Mouse (Mus musculus) midbrain, postnatal 0 days (tissue): ENCODE data around the gene Lrch1. TPM values are rescaled to one million over a fixed set of nuclear protein-coding genes. Genes with fewer than 3 reads are reported as not detected.

Experiments used
- ATAC-seq: fragments of 200-750 bp; cut with Nextera tagmentation; 2 replicates; pipeline ENCODE4 v1.8.0; 2017; ENCODE audit warnings: moderate number of reproducible peaks, mild to moderate bottlenecking, moderate TSS enrichment, moderate library complexity; ENCODE audit not compliant: low FRiP score
- DNase-seq: peaks from one replicate; pipeline ENCODE4 v3.0.0-alpha.2; 2015; ENCODE audit warnings: low spot score
- H3K27ac ChIP-seq: fragments of 300-500 bp; sonication (generic); 2 replicates; pipeline ENCODE4 v1.5.1; 2014; ENCODE audit warnings: low read depth, mild to moderate bottlenecking, low read length, mixed read lengths
- H3K27me3 ChIP-seq: fragments of 300-500 bp; sonication (generic); 2 replicates; pipeline ENCODE4 v1.6.1; 2014; ENCODE audit warnings: low read length, control low read depth, mixed read lengths; ENCODE audit not compliant: insufficient read depth
- H3K36me3 ChIP-seq: fragments of 300-500 bp; sonication (generic); 2 replicates; pipeline ENCODE4 v1.6.1; 2014; ENCODE audit warnings: low read length, control low read depth, mixed read lengths; ENCODE audit not compliant: insufficient read depth
- H3K4me1 ChIP-seq: fragments of 300-500 bp; sonication (generic); 2 replicates; pipeline ENCODE4 v1.6.1; 2014; ENCODE audit warnings: mild to moderate bottlenecking, control low read depth, antibody characterized with exemption, low read length, mixed read lengths; ENCODE audit not compliant: insufficient read depth
- H3K4me2 ChIP-seq: fragments of 300-500 bp; sonication (generic); 2 replicates; pipeline ENCODE4 v1.6.1; 2014; ENCODE audit warnings: low read depth, mild to moderate bottlenecking, low read length, mixed read lengths; ENCODE audit not compliant: poor library complexity, severe bottlenecking
- H3K4me3 ChIP-seq: fragments of 300-500 bp; sonication (generic); 2 replicates; pipeline ENCODE4 v1.5.1; 2014; ENCODE audit warnings: low read depth, mild to moderate bottlenecking, low read length, moderate library complexity
- H3K9ac ChIP-seq: fragments of 300-500 bp; sonication (generic); replicated peaks from 2 replicates; pipeline ENCODE4 v1.6.1; 2014; ENCODE audit warnings: mild to moderate bottlenecking, low read length, moderate library complexity, mixed read lengths; ENCODE audit not compliant: poor library complexity, severe bottlenecking
- H3K9me3 ChIP-seq: fragments of 300-500 bp; sonication (generic); 2 replicates; pipeline ENCODE4 v1.6.1; 2016; ENCODE audit warnings: low read length, control low read depth
- CTCF ChIP-seq: IDR thresholded peaks from 2 replicates; pipeline ENCODE4 v1.5.1; 2016; ENCODE audit warnings: antibody characterized with exemption, mild to moderate bottlenecking
- WGBS: fragments of 180-500 bp; shearing (Covaris S2); extraction: QIAGEN DNeasy Blood & Tissue Kit; methylation state at CpG from one replicate; pipeline ENCODE4 v1.1.7; 2014; 5-methylcytosine and 5-hydroxymethylcytosine counted together
- polyA plus RNA-seq: library from polyadenylated mRNA; unstranded; fragments of >200 nt; fragmentation: Nextera tagmentation; extraction: Ambion mirVana; gene quantifications from 2 replicates; pipeline ENCODE4 v1.2.1, GENCODE M21; 2015
- total RNA-seq: library from RNA; depleted of rRNA; stranded (reverse); fragments of >200 nt; gene quantifications from 2 replicates; pipeline ENCODE4 v1.2.3, GENCODE M21; 2014

The Lrch1 gene
- total and polyA plus RNA-seq, 2 experiments from 2014 or later: 15.7 to 21.7 TPM

- WGBS: 84% methylated on average over 4 of the region's 4 CpGs
- Histone ChIP-seq H3K27me3 (no peaks in the 10 kb centered on the region), H3K27ac (no peak overlapping the region), H3K9ac (no peak overlapping the region), H3K4me2 (no peak overlapping the region), H3K4me3 (no peak overlapping the region), H3K36me3 (no peaks in the 10 kb centered on the region), H3K4me1 (no peaks in the 10 kb centered on the region; the same call in 1 of the 2 replicates), H3K9me3 (no peaks in the 10 kb centered on the region)
- no peak for DNase-seq
- ATAC-seq: no peak
- no peak for TF ChIP-seq CTCF
Measured at GRCm38 (mm10) chr14:74940741-74941140, 6.9 kb downstream of the Lrch1 start.

DNA sequence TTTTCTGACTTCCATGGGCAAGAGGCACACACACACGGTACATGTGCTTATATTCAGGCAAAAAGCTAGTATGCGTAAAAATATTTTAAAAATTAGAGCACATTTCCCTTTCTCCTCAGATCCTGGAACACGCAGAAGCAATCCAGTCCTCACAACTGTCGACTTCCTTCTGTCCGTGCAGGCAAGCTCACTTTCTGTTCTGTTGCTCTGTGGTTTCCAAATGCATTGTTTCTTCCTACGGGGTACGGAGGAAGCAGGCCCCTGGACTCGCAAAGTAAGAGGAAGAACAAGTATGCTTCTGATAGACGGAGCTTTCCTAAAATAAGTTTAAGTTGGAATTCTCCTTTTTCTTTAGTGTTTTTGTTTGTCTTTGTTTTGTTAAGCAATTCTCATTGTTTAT lies 8.3 kb downstream of the Lrch1 start:
- 46% methylated on average over 9 of the region's 9 CpGs for WGBS

DNA sequence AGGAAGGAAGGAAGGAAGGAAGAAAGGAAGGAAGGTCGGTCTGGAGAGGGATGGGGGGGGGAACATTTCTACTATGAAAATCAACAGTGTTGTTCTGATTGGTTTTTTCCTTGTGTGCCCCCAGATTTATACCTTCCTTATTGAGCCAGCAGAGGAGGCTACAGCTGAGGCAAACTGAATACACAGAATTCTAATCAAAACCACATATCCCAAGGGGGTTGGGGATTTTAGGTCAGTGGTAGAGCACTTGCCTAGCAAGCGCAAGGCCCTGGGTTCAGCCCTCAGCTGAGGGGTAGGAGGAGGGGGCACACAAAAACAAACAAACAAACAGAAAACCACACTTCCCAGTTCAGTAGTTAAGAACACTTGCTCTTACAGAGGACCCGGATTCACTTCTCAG lies 8.8 kb downstream of the Lrch1 start:
- TF ChIP-seq CTCF: peak; percentile 17; the same call in 1 of the 2 replicates
- DNase-seq: no peak
- Histone ChIP-seq H3K4me1 (no peaks in the 10 kb centered on the region; the same call in 1 of the 2 replicates), H3K4me2 (no peak overlapping the region), H3K4me3 (no peak overlapping the region), H3K9ac (no peak overlapping the region), H3K27me3 (no peaks in the 10 kb centered on the region), H3K9me3 (no peaks in the 10 kb centered on the region), H3K36me3 (no peaks in the 10 kb centered on the region), H3K27ac (no peak overlapping the region)
- ATAC-seq: no peak
- whole genome bisulfite sequencing: 78% methylated on average over 3 of the region's 3 CpGs

More for the DNA sequence above, 8.3 kb downstream of the Lrch1 start:
- Histone ChIP-seq H3K9me3 (no peaks in the 10 kb centered on the region), H3K36me3 (no peaks in the 10 kb centered on the region), H3K4me2 (no peak overlapping the region), H3K4me1 (no peaks in the 10 kb centered on the region; the same call in 1 of the 2 replicates), H3K9ac (no peak overlapping the region), H3K27ac (no peak overlapping the region), H3K27me3 (no peaks in the 10 kb centered on the region), H3K4me3 (no peak overlapping the region)
- ATAC-seq (no peak), DNase-seq (no peak)
- no peak for TF ChIP-seq CTCF

- H3K27me3 ChIP-seq: no peaks in the 10 kb centered on the region
- no peak for ATAC-seq
- H3K36me3 ChIP-seq: no peaks in the 10 kb centered on the region
- H3K9ac ChIP-seq: no peak overlapping the region
- TF ChIP-seq CTCF: no peak
- 96% methylated on average over 2 of the region's 2 CpGs for WGBS
- H3K27ac ChIP-seq: no peak overlapping the region
- H3K4me3 ChIP-seq: no peak overlapping the region
- H3K4me2 ChIP-seq: no peak overlapping the region
- no peaks in the 10 kb centered on the region for H3K9me3 ChIP-seq
- H3K4me1 ChIP-seq: no peaks in the 10 kb centered on the region
- no peak for DNase-seq
Measured at GRCm38 (mm10) chr14:74936557-74937261, 11.0 kb downstream of the Lrch1 start.

DNA sequence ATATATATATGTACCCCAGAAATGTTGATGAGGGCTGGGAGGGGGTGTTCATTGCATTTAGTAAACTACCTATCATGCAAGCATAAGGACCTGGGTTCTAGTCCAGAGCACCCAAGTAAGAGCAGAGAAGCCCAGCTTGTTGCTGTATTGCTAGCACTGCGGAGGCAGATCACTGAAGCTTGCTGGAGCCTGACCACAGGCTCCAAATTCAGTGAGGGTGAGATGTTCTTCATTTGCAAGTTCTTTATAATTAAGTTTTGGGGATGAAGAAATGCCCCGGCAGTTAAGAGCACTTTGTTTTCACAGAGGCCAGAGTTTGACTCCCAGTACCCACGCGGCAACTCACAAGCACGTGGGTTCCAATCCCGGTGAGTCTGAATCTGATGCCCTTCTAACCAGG lies 12.6 kb downstream of the Lrch1 start:
- Histone ChIP-seq H3K9ac (no peak overlapping the region), H3K27ac (no peak overlapping the region), H3K27me3 (no peaks in the 10 kb centered on the region), H3K4me1 (no peaks in the 10 kb centered on the region), H3K9me3 (no peaks in the 10 kb centered on the region), H3K36me3 (no peaks in the 10 kb centered on the region), H3K4me2 (no peak overlapping the region), H3K4me3 (no peak overlapping the region)
- WGBS: 98% methylated on average over 6 of the region's 6 CpGs
- no peak for DNase-seq
- TF ChIP-seq CTCF: no peak
- ATAC-seq: no peak

GRCm38 (mm10) chr14:74933960-74934710 lies 13.5 kb downstream of the Lrch1 start:
- WGBS: 78% methylated on average over 14 of the region's 14 CpGs
- TF ChIP-seq CTCF: no peak

More at GRCm38 (mm10) chr14:74933960-74934710, 13.5 kb downstream of the Lrch1 start:
- Histone ChIP-seq H3K27me3 (no peaks in the 10 kb centered on the region), H3K9ac (no peak overlapping the region), H3K4me2 (no peak overlapping the region), H3K4me1 (no peaks in the 10 kb centered on the region), H3K9me3 (no peaks in the 10 kb centered on the region), H3K36me3 (no peaks in the 10 kb centered on the region), H3K27ac (no peak overlapping the region), H3K4me3 (no peak overlapping the region)
- DNase-seq (no peak), ATAC-seq (no peak)
